Mouse (Mus musculus) heart, embryonic 13.5 days (tissue): Measurements from ENCODE around the gene Cnnm4. TPM values are rescaled to one million over a fixed set of nuclear protein-coding genes. Genes with fewer than 3 reads are reported as not detected.
A peak's percentile ranks its signal among the peaks of the same experiment; 100 is the strongest.

ENCODE experiments used
- ATAC-seq: fragments of 200-750 bp; cut with Nextera tagmentation; 2 replicates; pipeline ENCODE4 v1.8.0; 2017; ENCODE audit warnings: moderate TSS enrichment; ENCODE audit not compliant: insufficient number of reproducible peaks, low FRiP score, low TSS enrichment; ENCODE audit errors: extremely low read depth
- H3K27ac ChIP-seq: fragments of 300-500 bp; sonication (generic); replicated peaks from 2 replicates; pipeline ENCODE4 v1.5.1; 2015; ENCODE audit warnings: moderate library complexity, mild to moderate bottlenecking, inconsistent platforms
- H3K27me3 ChIP-seq: fragments of 300-500 bp; sonication (generic); replicated peaks from 2 replicates; pipeline ENCODE4 v1.6.1; 2015; ENCODE audit warnings: mild to moderate bottlenecking, inconsistent platforms
- H3K36me3 ChIP-seq: fragments of 300-500 bp; sonication (generic); 2 replicates; pipeline ENCODE4 v1.6.1; 2015; ENCODE audit warnings: mild to moderate bottlenecking, inconsistent platforms
- H3K4me1 ChIP-seq: fragments of 300-500 bp; sonication (generic); 2 replicates; pipeline ENCODE4 v1.6.1; 2015; ENCODE audit warnings: inconsistent platforms
- H3K4me2 ChIP-seq: fragments of 300-500 bp; sonication (generic); 2 replicates; pipeline ENCODE4 v1.6.1; 2015; ENCODE audit warnings: inconsistent platforms, mild to moderate bottlenecking, moderate library complexity
- H3K4me3 ChIP-seq: fragments of 300-500 bp; sonication (generic); 2 replicates; pipeline ENCODE4 v1.5.1; 2015; ENCODE audit warnings: moderate library complexity, mild to moderate bottlenecking, inconsistent platforms
- H3K9ac ChIP-seq: fragments of 300-500 bp; sonication (generic); 2 replicates; pipeline ENCODE4 v1.6.1; 2015; ENCODE audit warnings: inconsistent platforms, mild to moderate bottlenecking, moderate library complexity
- H3K9me3 ChIP-seq: fragments of 300-500 bp; sonication (generic); 2 replicates; pipeline ENCODE4 v1.6.1; 2016; ENCODE audit warnings: inconsistent platforms
- WGBS: fragments of 180-500 bp; shearing (Covaris S2); methylation state at CpG from one replicate; pipeline ENCODE4 v1.1.7; 2015; ENCODE audit warnings: mixed read lengths; 5-methylcytosine and 5-hydroxymethylcytosine counted together
- polyA plus RNA-seq: library from polyadenylated mRNA; unstranded; fragments of >200 nt; fragmentation: Nextera tagmentation; extraction: Ambion mirVana; gene quantifications from 2 replicates; pipeline ENCODE4 v1.2.1, GENCODE M21; 2015

Gene Cnnm4
- polyA plus RNA-seq, 1 experiment from 2014 or later: 6.3 TPM

DNA sequence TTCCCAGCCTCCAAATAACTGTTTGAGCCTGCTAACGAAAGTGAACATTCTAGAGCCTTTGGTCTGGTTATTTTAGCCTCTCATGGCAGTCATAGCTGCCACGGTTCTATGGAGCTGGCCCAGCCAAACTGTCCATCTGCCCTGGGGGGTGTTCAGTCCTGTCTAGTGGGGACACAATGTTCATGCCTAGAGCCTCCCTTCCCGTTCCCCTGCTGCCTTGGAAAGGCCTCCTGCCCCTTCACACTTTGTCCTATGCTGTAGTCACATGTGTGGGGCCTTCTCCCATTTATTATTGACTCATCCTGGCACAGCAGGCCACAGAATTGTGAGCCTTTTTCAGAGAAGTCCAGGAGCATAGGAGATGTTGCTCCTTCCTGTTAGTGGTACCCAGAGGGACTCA, 46.8 kb downstream of the Cnnm4 start:
- H3K4me3 ChIP-seq: no peak overlapping the region
- H3K4me2 ChIP-seq: no peak overlapping the region
- H3K4me1 ChIP-seq: peaks cover 62% of the 10 kb centered on the region
- H3K9ac ChIP-seq: 0 out of 2 replicates have a peak overlapping the region, but pooled peaks have one; percentile 61
- H3K36me3 ChIP-seq: peaks cover 76% of the 10 kb centered on the region
- H3K9me3 ChIP-seq: no peaks in the 10 kb centered on the region
- H3K27me3 ChIP-seq: no peaks in the 10 kb centered on the region
- no peak overlapping the region for H3K27ac ChIP-seq
- ATAC-seq: no peak
- 80% methylated on average over 3 of the region's 3 CpGs for WGBS

DNA sequence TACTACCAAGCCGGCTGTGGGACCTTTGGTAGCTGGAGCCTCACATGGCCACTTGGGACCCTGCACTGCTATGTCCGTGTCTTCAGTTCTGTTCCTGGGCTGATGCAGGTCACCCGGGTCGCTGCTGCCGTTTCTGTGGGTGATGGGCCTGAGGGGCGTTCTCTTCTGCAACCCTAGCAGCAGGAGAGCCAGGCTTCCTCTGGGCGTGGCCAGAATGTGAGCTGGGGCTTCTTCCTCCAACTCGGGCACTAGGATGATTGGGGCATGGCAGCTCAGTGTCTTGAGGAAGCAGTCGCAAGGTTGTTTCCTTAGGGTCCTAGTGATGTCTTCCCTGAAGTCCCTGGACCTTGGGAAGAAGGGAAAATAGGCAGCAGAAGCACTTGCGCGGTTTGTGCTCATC, 48.2 kb downstream of the Cnnm4 start:
- H3K4me1 ChIP-seq: peaks cover 62% of the 10 kb centered on the region
- WGBS: 81% methylated on average over 11 of the region's 11 CpGs
- H3K4me2 ChIP-seq: no peak overlapping the region
- no peak overlapping the region for H3K9ac ChIP-seq
- no peak for ATAC-seq
- peaks cover 78% of the 10 kb centered on the region for H3K36me3 ChIP-seq
- no peak overlapping the region for H3K4me3 ChIP-seq
- no peaks in the 10 kb centered on the region for H3K9me3 ChIP-seq
- no peak overlapping the region for H3K27ac ChIP-seq
- no peaks in the 10 kb centered on the region for H3K27me3 ChIP-seq

DNA sequence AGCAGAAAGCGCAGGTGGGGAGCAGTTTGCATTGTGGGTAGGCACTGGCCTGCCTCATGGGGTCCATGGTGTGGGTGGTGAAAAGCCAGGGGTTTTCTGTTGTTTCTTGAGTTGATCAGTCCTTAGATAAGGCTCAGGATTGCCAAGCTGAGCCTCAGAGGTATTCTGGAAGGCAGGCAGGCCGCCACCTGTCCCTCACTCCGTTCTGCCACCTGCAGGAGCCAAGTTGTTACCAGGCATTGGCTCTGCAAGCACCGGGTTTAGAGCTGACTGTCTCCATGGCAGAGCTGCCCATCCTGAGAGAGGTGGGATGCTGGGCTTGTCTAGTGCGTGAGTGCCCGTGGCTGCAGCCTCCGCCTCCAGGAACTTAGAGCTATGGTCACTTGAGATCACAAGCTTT, 50.8 kb downstream of the Cnnm4 start:
- H3K4me2 ChIP-seq: no peak overlapping the region
- 0 out of 2 replicates have a peak overlapping the region, but pooled peaks have one; percentile 1 for H3K9ac ChIP-seq
- H3K36me3 ChIP-seq: peaks cover 88% of the 10 kb centered on the region
- H3K27me3 ChIP-seq: no peaks in the 10 kb centered on the region
- peaks cover 44% of the 10 kb centered on the region for H3K4me1 ChIP-seq
- H3K4me3 ChIP-seq: no peak overlapping the region
- 88% methylated on average over 7 of the region's 7 CpGs for WGBS
- H3K27ac ChIP-seq: peak overlapping the region; percentile 91
- no peak for ATAC-seq
- H3K9me3 ChIP-seq: no peaks in the 10 kb centered on the region

DNA sequence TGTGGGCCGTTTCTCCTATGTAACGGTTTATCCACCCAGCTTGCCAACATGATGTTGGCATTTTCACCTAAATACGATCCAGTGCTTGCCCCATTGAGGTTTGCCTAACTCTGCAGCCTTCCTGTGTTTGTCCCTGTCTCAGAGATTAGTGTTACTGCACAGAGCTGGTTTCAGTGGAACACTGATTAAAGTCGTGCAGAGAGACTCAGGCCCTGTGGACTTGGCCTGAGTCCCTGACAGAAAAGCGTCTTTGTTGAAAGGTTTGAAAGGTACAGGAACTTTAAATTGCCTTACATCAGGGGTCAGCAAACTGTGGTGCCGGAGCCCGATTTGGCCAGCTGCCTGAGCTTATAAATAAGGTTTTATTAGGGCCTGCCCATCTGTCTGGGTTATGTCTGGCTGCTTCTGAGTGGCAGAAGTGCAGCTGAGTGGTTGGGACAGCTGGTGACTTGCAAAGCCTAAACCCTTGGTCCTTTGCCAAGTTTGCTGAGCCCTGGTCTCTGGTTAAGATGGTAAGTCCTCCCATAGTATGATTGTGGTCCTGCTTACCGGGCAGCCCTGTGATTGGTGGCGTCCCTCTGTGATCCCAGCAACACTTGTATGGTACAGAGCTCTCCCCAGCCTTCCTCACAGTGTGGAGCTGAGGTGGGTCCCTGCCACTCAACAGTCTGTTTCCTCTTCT, 52.1 kb downstream of the Cnnm4 start:
- peak; percentile 58; the same call in 1 of the 2 replicates for ATAC-seq
- WGBS: 44% methylated on average over 9 of the region's 9 CpGs
- no peak overlapping the region for H3K4me3 ChIP-seq
- H3K4me1 ChIP-seq: peaks cover 43% of the 10 kb centered on the region
- H3K27me3 ChIP-seq: no peaks in the 10 kb centered on the region
- H3K9ac ChIP-seq: peak overlapping the region; percentile 41; the same call in 1 of the 2 replicates
- peak overlapping the region; percentile 91 for H3K27ac ChIP-seq
- H3K4me2 ChIP-seq: 0 out of 2 replicates have a peak overlapping the region, but pooled peaks have one; percentile 4
- H3K9me3 ChIP-seq: no peaks in the 10 kb centered on the region
- H3K36me3 ChIP-seq: peaks cover 83% of the 10 kb centered on the region

DNA sequence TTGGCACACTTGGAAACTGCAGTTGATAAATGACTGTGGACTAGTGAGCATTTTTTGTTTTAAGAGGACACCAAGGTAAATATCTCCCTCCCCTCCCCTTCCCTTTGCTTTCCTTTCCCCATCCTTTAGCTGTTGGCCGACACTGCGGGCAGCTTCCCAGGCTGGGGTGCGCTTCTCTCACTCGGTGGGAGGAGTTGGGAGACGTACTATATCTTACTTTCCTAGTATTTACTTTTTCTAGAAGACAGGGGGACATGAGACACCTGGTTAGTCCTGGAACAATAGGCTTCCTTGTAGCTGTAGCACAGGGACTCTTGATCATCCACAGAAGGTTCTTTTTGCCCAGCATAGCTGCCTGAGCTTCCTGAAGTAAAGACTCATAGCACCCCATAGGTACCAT, 52.6 kb downstream of the Cnnm4 start:
- ATAC-seq: no peak
- Histone ChIP-seq H3K9ac (no peak overlapping the region), H3K9me3 (no peaks in the 10 kb centered on the region), H3K27ac (peak overlapping the region; percentile 91), H3K4me3 (no peak overlapping the region), H3K4me1 (peaks cover 40% of the 10 kb centered on the region), H3K4me2 (no peak overlapping the region), H3K36me3 (peaks cover 77% of the 10 kb centered on the region), H3K27me3 (no peaks in the 10 kb centered on the region)
- 60% methylated on average over 5 of the region's 5 CpGs for WGBS

DNA sequence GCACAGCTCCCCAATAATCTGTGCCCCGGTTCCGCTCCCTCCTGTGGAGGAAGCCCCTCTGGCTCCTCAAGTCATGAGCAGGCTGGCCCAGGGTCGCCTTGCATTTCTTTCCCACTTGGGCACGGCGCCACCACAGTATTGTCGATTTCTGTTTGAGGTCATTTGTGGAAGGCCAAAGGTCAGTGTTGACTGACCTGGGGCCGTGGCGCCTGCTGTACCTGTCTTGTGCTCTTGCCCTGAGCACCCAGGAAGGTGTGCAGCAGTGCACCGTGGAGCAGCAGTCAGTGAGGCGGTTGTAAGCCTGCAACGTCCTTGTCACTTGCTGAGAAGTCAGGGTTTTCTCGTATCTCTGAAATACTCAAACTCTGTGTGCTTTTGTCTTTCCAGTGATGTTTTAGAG, 54.4 kb downstream of the Cnnm4 start:
- H3K4me3 ChIP-seq: no peak overlapping the region
- H3K27me3 ChIP-seq: no peaks in the 10 kb centered on the region
- no peak overlapping the region for H3K9ac ChIP-seq
- ATAC-seq: no peak
- no peaks in the 10 kb centered on the region for H3K9me3 ChIP-seq
- H3K27ac ChIP-seq: no peak overlapping the region
- 90% methylated on average over 12 of the region's 12 CpGs for WGBS
- H3K4me2 ChIP-seq: no peak overlapping the region
- peaks cover 51% of the 10 kb centered on the region for H3K4me1 ChIP-seq
- H3K36me3 ChIP-seq: peaks cover 63% of the 10 kb centered on the region

DNA sequence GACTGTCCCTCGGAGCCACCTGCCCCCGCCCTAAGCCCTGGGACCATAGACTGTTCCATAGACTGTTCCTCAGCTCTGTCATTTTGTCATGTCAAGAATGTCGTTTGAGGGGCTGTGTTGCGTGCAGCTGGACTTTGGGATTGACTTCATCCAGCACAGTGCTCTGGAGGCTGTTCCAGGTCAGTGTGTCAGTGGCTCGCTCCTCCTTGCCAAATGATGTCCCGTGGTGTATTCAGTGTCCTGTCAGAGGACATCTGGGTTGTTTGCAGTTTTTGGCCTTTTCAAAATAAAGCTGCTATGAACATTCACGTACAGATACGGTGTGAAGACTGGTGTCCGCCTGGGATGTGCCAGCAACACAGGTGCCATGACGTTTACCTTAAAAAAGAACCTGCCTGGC, 55.5 kb downstream of the Cnnm4 start:
- no peak overlapping the region for H3K4me2 ChIP-seq
- no peak overlapping the region for H3K27ac ChIP-seq
- H3K4me1 ChIP-seq: peaks cover 62% of the 10 kb centered on the region
- no peak overlapping the region for H3K9ac ChIP-seq
- no peaks in the 10 kb centered on the region for H3K9me3 ChIP-seq
- H3K27me3 ChIP-seq: no peaks in the 10 kb centered on the region
- peaks cover 56% of the 10 kb centered on the region for H3K36me3 ChIP-seq
- ATAC-seq: no peak
- WGBS: 86% methylated on average over 10 of the region's 10 CpGs
- H3K4me3 ChIP-seq: no peak overlapping the region

DNA sequence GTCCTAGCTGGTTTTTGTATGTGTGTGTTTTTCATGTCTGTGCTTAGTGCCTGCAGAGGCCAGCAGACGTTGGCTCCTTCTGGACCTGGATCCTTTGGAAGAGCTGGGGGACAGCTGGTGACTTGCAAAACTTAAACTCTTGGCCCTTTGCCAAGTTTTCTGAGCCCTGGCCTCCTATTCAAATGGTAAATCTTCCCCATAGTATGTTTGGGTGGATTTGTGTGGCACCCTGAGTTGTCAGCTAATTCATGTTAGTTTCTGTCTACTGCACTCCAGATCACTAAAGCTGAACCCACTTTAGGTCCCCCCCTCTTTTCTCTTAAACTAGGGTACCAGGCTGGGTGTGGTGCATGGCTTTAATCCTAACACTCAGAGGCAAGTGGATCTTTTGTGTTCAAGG, 56.9 kb downstream of the Cnnm4 start:
- no peak overlapping the region for H3K9ac ChIP-seq

DNA sequence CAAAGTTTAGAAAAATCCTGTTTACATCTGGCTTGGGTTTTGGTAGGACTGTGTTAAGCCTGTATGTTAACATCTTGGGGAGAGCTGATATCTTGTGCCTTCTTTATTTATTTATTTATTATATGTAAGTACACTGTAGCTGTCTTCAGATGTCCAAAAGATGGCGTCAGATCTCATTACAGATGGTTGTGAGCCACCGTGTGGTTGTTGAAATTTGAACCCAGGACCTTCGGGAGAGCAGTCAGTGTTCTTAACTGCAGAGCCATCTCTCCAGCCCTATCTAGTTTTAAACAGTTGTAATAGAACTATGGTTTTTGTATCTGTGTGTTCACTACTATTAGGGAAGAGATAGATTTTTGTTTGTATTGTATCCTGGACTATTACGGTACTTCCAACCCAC, 57.9 kb downstream of the Cnnm4 start:
- peaks cover 44% of the 10 kb centered on the region for H3K36me3 ChIP-seq
- H3K27ac ChIP-seq: no peak overlapping the region
- WGBS: 83% methylated on average over 4 of the region's 4 CpGs
- no peak for ATAC-seq
- H3K9me3 ChIP-seq: no peaks in the 10 kb centered on the region
- no peak overlapping the region for H3K4me3 ChIP-seq
- no peaks in the 10 kb centered on the region for H3K27me3 ChIP-seq
- H3K9ac ChIP-seq: no peak overlapping the region
- H3K4me1 ChIP-seq: peaks cover 57% of the 10 kb centered on the region
- H3K4me2 ChIP-seq: no peak overlapping the region

More for the DNA sequence above, 56.9 kb downstream of the Cnnm4 start:
- H3K4me3 ChIP-seq: no peak overlapping the region
- H3K4me2 ChIP-seq: no peak overlapping the region
- peaks cover 51% of the 10 kb centered on the region for H3K36me3 ChIP-seq
- no peaks in the 10 kb centered on the region for H3K9me3 ChIP-seq
- peaks cover 57% of the 10 kb centered on the region for H3K4me1 ChIP-seq
- H3K27ac ChIP-seq: peak overlapping the region; percentile 16; the same call in 1 of the 2 replicates
- H3K27me3 ChIP-seq: no peaks in the 10 kb centered on the region
- WGBS: 19% methylated on average over 1 of the region's 1 CpGs
- ATAC-seq: no peak

DNA sequence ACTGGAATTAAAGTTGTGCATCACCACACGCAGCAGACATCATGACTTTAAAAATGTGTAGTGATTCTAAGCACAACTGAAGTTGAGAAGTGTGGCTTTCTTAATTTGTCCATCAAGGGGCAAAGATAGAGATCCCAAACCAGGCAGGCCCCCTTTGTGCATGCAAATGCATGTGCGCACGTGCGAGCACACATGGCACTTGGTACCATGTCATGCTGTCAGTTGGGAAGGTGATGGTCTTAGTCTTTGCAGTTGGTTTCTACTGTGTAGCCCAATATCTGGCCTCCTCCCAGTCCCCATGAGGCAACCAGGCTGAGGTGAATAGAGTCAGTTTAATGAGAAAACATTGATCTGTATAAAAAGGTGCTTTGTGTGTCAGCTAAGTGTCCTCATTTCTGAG, 58.5 kb downstream of the Cnnm4 start:
- Histone ChIP-seq H3K36me3 (peaks cover 38% of the 10 kb centered on the region), H3K4me2 (no peak overlapping the region), H3K27ac (peak overlapping the region; percentile 51), H3K27me3 (no peaks in the 10 kb centered on the region), H3K4me3 (no peak overlapping the region), H3K9me3 (no peaks in the 10 kb centered on the region), H3K4me1 (peaks cover 59% of the 10 kb centered on the region), H3K9ac (no peak overlapping the region)
- WGBS: 92% methylated on average over 4 of the region's 4 CpGs
- no peak for ATAC-seq

DNA sequence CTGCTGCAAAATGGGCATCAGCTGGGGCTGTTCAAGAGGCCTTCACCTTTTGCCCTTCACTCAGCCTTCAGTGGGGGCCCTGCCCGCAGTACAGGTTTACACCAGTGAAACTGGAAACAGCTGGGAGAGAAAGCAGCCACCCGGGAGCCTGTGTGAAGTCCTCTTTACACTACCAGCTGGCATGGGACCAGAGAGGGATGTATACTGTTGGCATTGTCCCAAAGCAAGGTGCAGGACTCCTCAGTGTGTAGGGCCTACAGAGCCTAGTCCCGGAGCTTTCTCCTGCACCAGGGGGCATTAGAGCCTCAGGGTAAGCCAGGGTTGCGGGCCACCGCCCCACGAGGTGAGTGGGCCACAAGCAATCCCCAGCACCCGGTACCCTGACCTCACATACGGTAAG, 59.1 kb downstream of the Cnnm4 start:
- no peaks in the 10 kb centered on the region for H3K9me3 ChIP-seq
- peaks cover 32% of the 10 kb centered on the region for H3K36me3 ChIP-seq
- peaks cover 66% of the 10 kb centered on the region for H3K4me1 ChIP-seq
- WGBS: 70% methylated on average over 8 of the region's 8 CpGs
- ATAC-seq: no peak
- H3K9ac ChIP-seq: no peak overlapping the region
- no peaks in the 10 kb centered on the region for H3K27me3 ChIP-seq
- H3K27ac ChIP-seq: peak overlapping the region; percentile 51
- no peak overlapping the region for H3K4me2 ChIP-seq
- no peak overlapping the region for H3K4me3 ChIP-seq

DNA sequence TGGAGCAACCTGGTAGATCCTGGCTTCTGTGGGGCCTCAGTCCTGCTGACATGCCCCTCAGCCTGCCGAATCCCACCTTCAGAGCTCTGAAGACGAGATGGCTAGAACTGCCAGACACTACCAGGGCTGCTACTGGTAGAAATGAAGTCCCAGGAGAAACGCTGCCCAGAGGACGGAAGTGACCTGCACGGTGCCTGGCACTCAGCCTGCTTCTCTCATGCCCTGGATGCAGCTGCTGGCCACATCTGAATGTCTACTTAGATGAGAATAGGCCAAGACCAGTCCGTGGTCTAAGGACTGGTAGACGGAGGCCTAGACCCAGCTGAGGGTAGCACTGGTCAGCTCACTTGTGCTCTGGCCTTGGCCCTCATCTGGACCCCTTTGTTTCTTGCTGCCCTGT, 59.5 kb downstream of the Cnnm4 start:
- 83% methylated on average over 7 of the region's 7 CpGs for WGBS
- H3K9ac ChIP-seq: no peak overlapping the region
- H3K27ac ChIP-seq: peak overlapping the region; percentile 51; the same call in 1 of the 2 replicates
- ATAC-seq: no peak
- no peaks in the 10 kb centered on the region for H3K27me3 ChIP-seq
- H3K4me1 ChIP-seq: peaks cover 70% of the 10 kb centered on the region
- no peak overlapping the region for H3K4me2 ChIP-seq
- H3K36me3 ChIP-seq: peaks cover 27% of the 10 kb centered on the region
- no peaks in the 10 kb centered on the region for H3K9me3 ChIP-seq
- H3K4me3 ChIP-seq: no peak overlapping the region
